Mouse (Mus musculus) adrenal gland, adult 18-20 months (tissue): ENCODE results near the gene Prickle1. TPM values are rescaled to one million over a fixed set of nuclear protein-coding genes. Genes with fewer than 3 reads are reported as not detected.

ENCODE experiments used
- DNase-seq, 2 experiments: peaks; one replicate each; pipeline ENCODE4 v3.0.0; 2021 to 2022; ENCODE audit warnings: low spot score in 2 of 2
- total RNA-seq, 2 experiments: library from RNA; stranded (reverse); gene quantifications; 1 replicate in 1 of 2; 2 replicates in 1 of 2; pipeline ENCODE4 v1.2.3; 2021

Gene Prickle1
- total RNA-seq, 2 experiments from 2014 or later = 16.8 to 26.6 TPM

- no peak for DNase-seq
Observed at GRCm38 (mm10) chr15:93513939-93514341, 81.8 kb downstream of the Prickle1 start.

GRCm38 (mm10) chr15:93512437-93512836 lies 83.3 kb downstream of the Prickle1 start:
- DNase-seq = no peak

GRCm38 (mm10) chr15:93510690-93511336 lies 84.9 kb downstream of the Prickle1 start:
- DNase-seq = no peak

GRCm38 (mm10) chr15:93504808-93505207 lies 90.9 kb downstream of the Prickle1 start:
- DNase-seq = no peak

DNA sequence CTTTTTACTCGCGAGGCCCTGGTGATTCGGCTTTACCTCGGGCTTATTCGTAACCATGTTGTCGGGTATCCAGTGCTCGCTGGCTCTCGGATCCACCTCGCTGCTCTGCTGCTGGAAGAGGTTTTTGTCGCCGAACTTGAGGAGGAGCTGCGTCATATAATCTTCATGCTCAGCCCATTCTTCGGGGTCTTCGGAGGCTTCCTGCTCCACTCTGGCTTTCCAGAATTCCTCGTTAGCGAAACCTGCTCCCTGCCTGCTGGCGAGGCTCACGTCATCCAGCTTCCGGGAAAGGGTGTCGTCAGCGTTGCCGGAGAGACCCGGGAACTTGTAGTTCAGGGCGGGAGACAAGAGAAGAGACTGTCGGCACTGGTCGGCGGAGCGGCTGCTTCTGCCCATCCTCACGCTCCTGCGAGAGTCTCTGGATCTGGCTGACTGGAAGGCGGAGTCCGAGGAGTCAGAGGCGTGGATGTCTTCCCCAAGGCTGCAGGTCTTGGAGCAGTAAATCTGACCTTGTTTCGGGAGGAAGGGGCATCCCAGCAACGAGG lies 92.4 kb downstream of the Prickle1 start:
- no peak for DNase-seq

DNA sequence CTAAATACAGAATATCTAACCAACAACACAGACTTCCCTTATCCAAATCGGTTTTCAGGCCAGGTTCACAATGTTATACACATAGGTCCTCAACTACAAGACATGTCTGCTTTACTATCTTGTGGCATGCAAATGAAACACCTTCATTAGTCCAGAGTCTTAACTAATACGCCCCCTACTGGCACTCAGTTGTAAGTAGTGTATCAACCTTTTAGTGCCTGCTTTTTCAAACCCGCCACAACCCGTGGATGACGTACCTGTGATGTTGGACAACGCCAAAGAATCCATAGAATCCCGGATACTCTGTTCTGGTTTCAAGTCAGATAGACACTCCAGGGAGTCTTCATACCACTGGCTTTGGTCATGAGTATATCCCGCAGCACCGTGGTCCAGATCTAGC lies 93.0 kb downstream of the Prickle1 start:
- DNase-seq = no peak

DNA sequence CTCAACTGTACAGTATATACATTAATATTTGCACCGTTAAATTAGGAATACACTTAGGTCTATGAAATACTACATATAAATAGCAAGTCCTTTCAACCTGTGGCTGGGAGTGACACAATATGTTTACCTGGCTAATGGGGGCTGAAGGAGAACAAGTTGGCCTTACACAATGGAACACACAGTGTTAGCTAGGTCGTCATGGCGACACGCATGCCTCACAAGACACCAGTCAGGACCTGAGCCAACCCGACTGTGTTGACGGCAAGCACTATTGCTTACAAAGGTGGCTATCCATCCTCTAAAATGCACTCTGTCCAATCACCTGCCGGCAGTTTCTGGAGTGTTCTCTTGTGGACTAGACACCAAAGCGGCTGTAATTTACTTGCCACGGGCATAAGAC lies 95.8 kb downstream of the Prickle1 start:
- no peak for DNase-seq

GRCm38 (mm10) chr15:93494700-93495099 lies 101.0 kb downstream of the Prickle1 start:
- no peak for DNase-seq

DNA sequence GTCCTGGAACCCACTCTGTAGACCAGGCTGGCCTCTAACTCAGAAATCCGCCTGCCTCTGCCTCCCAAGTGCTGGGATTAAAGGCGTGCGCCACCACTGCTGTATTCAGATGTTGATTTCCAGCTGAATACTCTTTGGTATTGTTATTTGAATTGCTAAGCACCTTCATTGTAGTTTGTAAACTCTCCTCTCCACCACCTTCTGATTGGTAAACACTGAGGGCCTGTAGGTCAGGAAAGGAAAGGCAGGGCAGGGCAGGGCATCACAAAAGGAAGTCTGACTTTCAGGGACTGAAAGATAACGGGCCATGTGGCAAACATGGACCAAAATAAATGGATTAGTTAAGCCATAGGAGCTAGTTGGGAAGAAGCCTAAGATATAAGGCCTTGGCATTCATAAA lies 106.1 kb downstream of the Prickle1 start:
- no peak for DNase-seq

- no peak for DNase-seq
Observed at GRCm38 (mm10) chr15:93486066-93486465, 109.6 kb downstream of the Prickle1 start.

DNA sequence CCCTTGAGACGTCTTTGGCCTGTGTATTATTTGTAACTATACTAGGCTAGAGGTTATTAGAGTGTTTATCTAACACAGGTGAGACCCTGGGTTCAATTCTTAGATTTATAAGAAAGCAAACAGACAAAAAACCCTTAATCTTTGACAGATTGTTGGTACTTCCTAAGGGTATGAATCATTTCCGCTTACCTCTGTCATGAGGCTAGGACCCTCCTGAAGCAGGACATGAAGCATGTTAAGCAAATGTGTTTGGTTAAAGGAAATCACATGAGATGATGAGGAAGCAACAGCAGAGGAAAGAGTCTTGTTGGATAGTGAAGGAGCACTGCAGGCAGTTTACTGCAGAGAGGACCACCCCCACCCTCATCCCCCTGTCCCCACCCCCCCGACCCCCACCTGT lies 110.4 kb downstream of the Prickle1 start:
- DNase-seq = no peak

DNA sequence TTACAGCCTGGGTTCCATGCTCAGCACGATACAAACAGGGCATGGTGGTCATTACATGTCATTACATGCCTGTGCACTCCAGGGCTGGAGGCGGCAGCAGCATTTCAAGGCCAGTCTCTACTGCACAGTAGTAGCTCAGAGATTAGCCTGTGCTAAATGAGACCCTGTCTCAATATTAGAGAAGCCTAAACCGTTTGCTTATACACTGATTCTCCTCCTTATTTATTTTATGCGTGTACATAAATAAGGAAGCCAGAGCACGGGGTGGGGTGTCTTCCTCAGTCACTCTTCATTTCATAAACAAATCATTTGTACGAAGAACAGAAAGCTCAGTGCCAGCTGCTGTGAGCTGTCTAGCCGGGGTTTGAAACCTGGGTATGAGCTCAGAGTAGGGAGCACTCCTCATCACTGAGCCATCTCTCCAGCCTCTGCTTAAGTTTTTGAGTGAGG lies 111.4 kb downstream of the Prickle1 start:
- DNase-seq = no peak

- DNase-seq = no peak
Observed at GRCm38 (mm10) chr15:93481112-93481511, 114.6 kb downstream of the Prickle1 start.

DNA sequence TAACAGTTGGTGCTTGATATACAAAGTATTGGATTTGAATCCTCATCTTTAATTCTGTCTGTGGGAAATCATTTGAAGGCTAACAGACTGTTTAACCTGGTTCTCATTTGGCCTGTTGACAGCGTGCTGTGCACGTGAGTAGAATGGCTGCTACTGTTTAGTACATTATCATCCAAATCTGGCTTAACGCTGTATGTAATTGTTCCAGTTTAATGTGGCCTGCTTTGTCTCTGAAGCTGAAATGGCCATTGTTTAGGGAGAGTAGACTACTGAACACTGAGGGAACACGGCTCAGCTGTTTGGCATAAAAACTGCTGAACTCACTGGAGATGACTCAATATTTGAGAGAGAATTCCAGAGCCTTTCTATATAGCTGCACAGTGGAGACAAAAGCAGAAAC lies 116.2 kb downstream of the Prickle1 start:
- DNase-seq = no peak

GRCm38 (mm10) chr15:93478676-93479075 lies 117.0 kb downstream of the Prickle1 start:
- no peak for DNase-seq

DNA sequence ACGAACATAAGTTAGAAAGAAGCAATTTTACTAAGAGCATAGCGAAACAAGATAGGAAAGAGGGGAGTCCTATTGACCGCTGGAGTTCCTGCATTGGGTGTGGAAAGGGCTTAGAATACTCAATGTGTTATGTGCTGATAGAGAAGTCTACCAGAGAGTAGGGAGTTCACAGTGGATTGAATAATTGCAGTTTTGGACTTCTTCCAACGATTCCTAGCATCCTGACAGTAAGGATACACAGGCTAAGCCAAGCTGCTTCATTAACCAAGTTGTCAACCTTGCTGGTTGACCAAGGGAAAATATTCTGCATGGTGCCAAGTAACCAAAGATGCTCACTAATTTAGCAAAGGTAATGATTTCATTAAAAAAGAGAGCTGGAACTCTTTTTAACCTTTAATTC lies 118.0 kb downstream of the Prickle1 start:
- DNase-seq = no peak

DNA sequence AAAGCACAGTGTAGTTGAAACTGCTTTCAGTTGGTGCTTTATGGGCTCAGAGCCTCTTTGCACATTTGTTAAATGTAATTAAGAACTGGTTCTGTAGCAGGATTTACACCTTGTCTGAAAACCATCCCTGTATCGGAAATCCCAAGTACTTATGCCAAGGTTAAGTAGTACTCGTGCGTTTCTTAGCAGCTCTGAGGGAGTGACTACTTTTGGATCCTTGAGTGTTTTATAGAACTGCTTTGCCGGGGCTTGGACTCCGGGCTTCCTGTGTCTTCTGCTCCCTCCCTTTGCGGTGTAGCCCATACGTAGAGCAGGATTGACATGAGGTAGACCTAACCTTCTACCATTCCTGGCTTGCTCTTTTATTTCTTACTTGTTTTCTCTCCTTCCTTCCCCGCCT lies 120.0 kb downstream of the Prickle1 start:
- DNase-seq = no peak

DNA sequence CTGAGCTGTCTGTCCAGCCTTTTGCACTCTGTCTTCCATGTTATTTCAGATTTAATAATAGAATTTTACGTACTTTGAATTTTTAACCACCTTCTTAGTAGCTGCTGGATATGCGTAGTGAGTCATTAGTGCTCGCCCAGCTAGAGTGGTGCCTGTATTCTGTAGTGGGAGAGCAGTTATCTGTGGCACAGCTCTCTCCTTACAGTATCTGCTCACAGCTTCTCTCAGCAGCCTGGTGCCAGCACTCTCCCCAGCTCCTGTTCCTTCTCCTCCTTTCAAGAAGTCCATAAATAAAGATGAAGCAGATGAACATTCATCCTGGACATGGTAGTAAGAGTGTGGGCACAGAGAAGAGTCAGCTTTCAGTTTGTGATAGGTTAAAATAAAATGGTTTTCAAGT lies 121.4 kb downstream of the Prickle1 start:
- no peak for DNase-seq

DNA sequence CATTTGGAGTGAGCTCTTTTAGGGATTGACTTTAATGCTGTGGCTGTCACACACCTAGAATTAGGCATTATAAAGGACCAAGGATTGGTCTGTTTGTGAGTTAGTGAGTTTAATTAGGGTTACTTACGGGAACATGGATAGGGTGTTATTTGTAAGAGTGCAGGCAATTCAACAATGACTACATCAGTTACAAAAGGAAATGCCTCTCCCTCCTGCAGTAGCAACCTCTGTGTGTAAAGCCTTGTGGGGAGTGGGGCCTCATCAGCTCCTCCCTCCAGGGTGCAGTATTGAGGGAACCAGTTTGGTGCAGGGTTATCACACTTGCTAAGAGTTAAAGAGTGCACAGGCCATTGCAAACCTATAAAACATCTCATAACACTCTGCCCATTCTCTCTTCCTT lies 123.6 kb downstream of the Prickle1 start:
- no peak for DNase-seq

GRCm38 (mm10) chr15:93471651-93472050 lies 124.0 kb downstream of the Prickle1 start:
- DNase-seq = peak in 1 of 2 experiments; percentile 28

DNA sequence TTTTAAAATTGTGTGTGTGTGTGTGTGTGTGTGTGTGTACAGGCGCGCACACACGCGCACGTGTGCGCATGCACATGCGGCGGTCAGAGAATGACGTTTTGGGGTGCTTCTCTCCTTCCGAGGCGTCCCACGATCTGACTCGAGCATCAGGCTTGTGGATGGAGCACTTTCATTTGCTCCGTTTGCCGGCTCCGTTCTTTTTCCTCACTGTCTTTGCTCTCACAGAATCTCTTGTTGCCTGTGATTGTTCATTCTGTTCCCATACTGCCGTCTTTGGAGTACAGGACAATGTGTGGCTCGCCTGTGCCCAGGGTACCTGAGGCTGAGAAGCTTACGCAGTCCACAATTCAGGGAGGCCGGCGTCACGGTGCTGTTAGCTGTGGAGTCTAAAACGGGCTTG lies 134.6 kb downstream of the Prickle1 start:
- DNase-seq = no peak

- DNase-seq = no peak
Observed at GRCm38 (mm10) chr15:93459422-93459821, 136.3 kb downstream of the Prickle1 start.

DNA sequence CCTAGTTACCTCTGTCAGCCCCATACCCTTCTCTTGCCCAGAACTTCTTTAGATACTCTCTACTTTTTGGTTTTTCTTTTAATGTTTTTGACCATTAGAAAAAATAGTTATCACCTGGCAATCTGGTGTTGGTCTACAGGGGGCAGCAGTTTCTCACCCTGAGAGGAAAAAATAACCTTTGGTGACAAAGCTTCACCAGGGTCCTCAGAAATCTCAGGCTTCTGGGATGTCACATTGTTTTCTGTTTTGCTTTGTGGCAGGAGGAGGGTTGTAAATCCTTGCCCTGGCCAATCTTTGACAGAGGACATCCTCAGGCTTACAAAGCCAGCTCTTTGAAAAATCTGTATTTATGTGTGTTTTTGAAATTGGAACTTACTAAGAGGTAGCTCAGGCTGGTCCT lies 139.7 kb downstream of the Prickle1 start:
- no peak for DNase-seq
